Mouse (Mus musculus) heart, postnatal 0 days (tissue): ENCODE measurements around the gene Hoxd3.

ENCODE experiments used
- CTCF ChIP-seq: IDR thresholded peaks from 2 replicates; pipeline ENCODE4 v1.5.1; 2016; ENCODE audit warnings: antibody characterized with exemption, control low read depth, low read depth
- EP300 ChIP-seq: IDR thresholded peaks from 2 replicates; pipeline ENCODE4 v1.6.1; 2016; ENCODE audit warnings: antibody characterized with exemption, low read depth

GRCm38 (mm10) chr2:74695383-74695782 is 16.3 kb upstream of the Hoxd3 start:
- TF ChIP-seq CTCF (no peak), EP300 (no peak)
